Mouse (Mus musculus) right cerebral cortex, adult 2 months (tissue): ENCODE measurements at regions not wholly inside any gene's neighbourhood (a gene's known extent, or its start where the extent isn't known, plus 50 kb on each side); places are given as distances from the start of the nearest gene placed in this dataset.

ENCODE experiments used
- DNase-seq, 2 experiments: peaks; one replicate each; pipeline ENCODE4 v3.0.0; 2021 to 2022; ENCODE audit warnings: low spot score in 2 of 2

- no peak for DNase-seq
Measured at GRCm38 (mm10) chr1:35580474-35580873, 487.7 kb upstream of the Hs6st1 start.

GRCm38 (mm10) chr1:35587900-35588299 is 480.3 kb upstream of the Hs6st1 start:
- no peak for DNase-seq

GRCm38 (mm10) chr1:35588939-35589338 is 479.3 kb upstream of the Hs6st1 start:
- DNase-seq: no peak

- no peak for DNase-seq
Measured at GRCm38 (mm10) chr1:35600847-35601246, 467.4 kb upstream of the Hs6st1 start.

- no peak for DNase-seq
Measured at GRCm38 (mm10) chr1:35615131-35615530, 453.1 kb upstream of the Hs6st1 start.

GRCm38 (mm10) chr1:35619476-35619875 is 448.7 kb upstream of the Hs6st1 start:
- DNase-seq: no peak

GRCm38 (mm10) chr1:35642595-35642994 is 425.6 kb upstream of the Hs6st1 start:
- no peak for DNase-seq

GRCm38 (mm10) chr1:35653119-35653956 is 414.9 kb upstream of the Hs6st1 start:
- no peak for DNase-seq

- no peak for DNase-seq
Measured at GRCm38 (mm10) chr1:35663006-35663405, 405.2 kb upstream of the Hs6st1 start.

GRCm38 (mm10) chr1:35673524-35673923 is 394.7 kb upstream of the Hs6st1 start:
- DNase-seq: no peak

- DNase-seq: no peak
Measured at GRCm38 (mm10) chr1:35673992-35674391, 394.2 kb upstream of the Hs6st1 start.

GRCm38 (mm10) chr1:35682511-35682949 is 385.7 kb upstream of the Hs6st1 start:
- DNase-seq: no peak

GRCm38 (mm10) chr1:35685651-35686050 is 382.5 kb upstream of the Hs6st1 start:
- DNase-seq: no peak

GRCm38 (mm10) chr1:35694349-35694748 is 373.9 kb upstream of the Hs6st1 start:
- DNase-seq: no peak

GRCm38 (mm10) chr1:35694775-35695591 is 373.2 kb upstream of the Hs6st1 start:
- DNase-seq: no peak

- no peak for DNase-seq
Measured at GRCm38 (mm10) chr1:35697218-35697617, 371.0 kb upstream of the Hs6st1 start.

GRCm38 (mm10) chr1:35697834-35698500 is 370.2 kb upstream of the Hs6st1 start:
- no peak for DNase-seq

- no peak for DNase-seq
Measured at GRCm38 (mm10) chr1:35702585-35702984, 365.6 kb upstream of the Hs6st1 start.

GRCm38 (mm10) chr1:35706336-35706735 is 361.9 kb upstream of the Hs6st1 start:
- no peak for DNase-seq

GRCm38 (mm10) chr1:35708176-35708788 is 359.9 kb upstream of the Hs6st1 start:
- no peak for DNase-seq

GRCm38 (mm10) chr1:35709214-35709613 is 359.0 kb upstream of the Hs6st1 start:
- no peak for DNase-seq

- DNase-seq: no peak
Measured at GRCm38 (mm10) chr1:35713961-35714360, 354.2 kb upstream of the Hs6st1 start.
